Comparison of ENCODE assay signal across 20 mouse cellular contexts in the genomic region with DNA sequence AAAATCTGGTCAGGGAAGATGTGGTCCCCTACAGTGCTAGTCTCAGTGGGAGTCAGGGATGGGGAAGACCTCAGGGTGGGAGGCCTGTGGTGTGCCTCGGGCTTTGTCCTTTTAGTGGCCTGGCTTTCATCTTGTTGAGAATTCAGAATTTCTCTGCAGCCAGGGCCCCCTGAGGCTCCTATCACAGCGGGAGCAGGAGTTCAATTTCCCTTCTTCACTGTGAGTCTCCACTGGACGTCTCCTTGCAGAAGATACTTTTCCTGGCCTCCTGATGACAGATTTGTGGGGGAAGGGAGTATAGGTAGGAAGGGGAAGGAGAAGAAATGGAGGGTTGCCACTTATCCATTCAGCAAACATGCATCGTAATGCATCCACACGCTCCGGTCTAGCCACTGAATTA.
DNase-seq lines count a peak whose midpoint lies in the region; ATAC-seq lines count a peak whose summit lies in the region.
"Had no signal": no experiment of that assay in that cellular context is flagged by ENCODE, and none has a peak within 500 bp of the region (broad histone marks: within the 10 kb centered on the region; RNA-seq: fewer than 3 reads in every experiment).

No protein-coding gene starts in this region.

- peak; percentile 47; the same call in 1 of the 2 replicates for ATAC-seq in cerebellum, adult (ENCODE audit: insufficient number of reproducible peaks, low FRiP score, low TSS enrichment)
- ATAC-seq: CD4-positive, CD25-positive, alpha-beta regulatory T cell, adult 4 months; forebrain, embryonic 15.5 days had no signal

- WGBS in midbrain, embryonic 10.5 days = 12% methylated on average over 6 of the region's 6 CpGs

- no peaks in the 10 kb centered on the region for H3K36me3 ChIP-seq in midbrain, embryonic 10.5 days
- H3K36me3 ChIP-seq: embryonic facial prominence, embryonic 12.5 days; forebrain, embryonic 15.5 days; G1E; hindbrain, embryonic 12.5 days had no signal

- no peak overlapping the region for H3K4me3 ChIP-seq in midbrain, embryonic 10.5 days
- H3K4me3 ChIP-seq: embryonic facial prominence, embryonic 12.5 days; forebrain, embryonic 15.5 days; heart, adult 2 months; hindbrain, embryonic 12.5 days had no signal

- peaks cover 13% of the 10 kb centered on the region for H3K9me3 ChIP-seq in midbrain, embryonic 10.5 days (replicated peaks)
- H3K9me3 ChIP-seq: forebrain, embryonic 15.5 days had no signal

- 0 out of 2 replicates have a peak, but pooled peaks cover 5% of the 10 kb centered on the region for H3K4me1 ChIP-seq in midbrain, embryonic 10.5 days
- H3K4me1 ChIP-seq: embryonic facial prominence, embryonic 12.5 days; forebrain, embryonic 15.5 days had no signal

- H3K27me3 ChIP-seq in midbrain, embryonic 10.5 days (ENCODE audit: low read depth, poor library complexity, severe bottlenecking) = no peaks in the 10 kb centered on the region
- H3K27me3 ChIP-seq: embryonic facial prominence, embryonic 12.5 days; forebrain, embryonic 15.5 days; hindbrain, embryonic 12.5 days had no signal

- no peak overlapping the region for H3K27ac ChIP-seq in midbrain, embryonic 10.5 days (replicated peaks)
- H3K27ac ChIP-seq: embryonic facial prominence, embryonic 12.5 days; forebrain, embryonic 15.5 days; heart, adult 2 months; hindbrain, embryonic 12.5 days; hindbrain, postnatal 0 days had no signal

- intact Hi-C loops in heart, postnatal 25 days (cut with DNase I) = no loop called here

- no peak for DNase-seq in cerebellum, postnatal 4 days (ENCODE audit: low spot score in 2 of 2)
- DNase-seq in cerebellum, adult 18-20 months = peak; percentile 60 to 66
- DNase-seq in cerebellum, adult 9-11 months = peak; percentile 76
- peak; percentile 49 to 60 for DNase-seq in cerebellum, postnatal 36 days
- no peak for DNase-seq in midbrain, embryonic 10.5 days (ENCODE audit: low spot score)
- DNase-seq in layer of hippocampus, postnatal 36 days = no peak
- DNase-seq in heart, postnatal 25 days (ENCODE audit: low spot score) = no peak
- DNase-seq: adrenal gland, postnatal 14 days; B cell, adult 2 months; gastrocnemius, postnatal 10 days; heart, adult 2 months; heart, postnatal 36 days; kidney, adult 11 months had no signal

Comparison
In these comparisons a context has a peak if more than half of its experiments do, and no peak if none do; other contexts are left out.
1. DNase-seq: peak in cerebellum, adult 18-20 months (2 of 2), cerebellum, adult 9-11 months (single experiment) and cerebellum, postnatal 36 days (2 of 2); none in cerebellum, postnatal 4 days (0 of 2), midbrain, embryonic 10.5 days (single experiment), layer of hippocampus, postnatal 36 days (0 of 2) and heart, postnatal 25 days (single experiment).